Mouse (Mus musculus) liver, postnatal 0 days (tissue): ENCODE results near the gene Tldc1. TPM values are rescaled to one million over a fixed set of nuclear protein-coding genes. Genes with fewer than 3 reads are reported as not detected.

Experiments used
- ATAC-seq: fragments of 200-750 bp; cut with Nextera tagmentation; 2 replicates; pipeline ENCODE4 v1.8.0; 2017; ENCODE audit warnings: mild to moderate bottlenecking, moderate library complexity
- DNase-seq: peaks from one replicate; pipeline ENCODE4 v3.0.0-alpha.2; 2016
- H3K27ac ChIP-seq: fragments of 300-500 bp; sonication (generic); 2 replicates; pipeline ENCODE4 v1.5.1; 2014; ENCODE audit warnings: antibody characterized with exemption, moderate library complexity, mild to moderate bottlenecking, low read depth
- H3K27me3 ChIP-seq: fragments of 300-500 bp; sonication (generic); 2 replicates; pipeline ENCODE4 v1.6.1; 2014; ENCODE audit warnings: low read length, control low read depth, mixed read lengths; ENCODE audit not compliant: insufficient read depth
- H3K36me3 ChIP-seq: fragments of 300-500 bp; sonication (generic); replicated peaks from 2 replicates; pipeline ENCODE4 v1.6.1; 2014; ENCODE audit warnings: mild to moderate bottlenecking, control low read depth, low read length, moderate library complexity, mixed read lengths; ENCODE audit not compliant: insufficient read depth
- H3K4me1 ChIP-seq: fragments of 300-500 bp; sonication (generic); 2 replicates; pipeline ENCODE4 v1.6.1; 2014; ENCODE audit warnings: antibody characterized with exemption, mild to moderate bottlenecking, control low read depth; ENCODE audit not compliant: insufficient read depth
- H3K4me2 ChIP-seq: fragments of 300-500 bp; sonication (generic); 2 replicates; pipeline ENCODE4 v1.6.1; 2014; ENCODE audit warnings: low read depth, mild to moderate bottlenecking, low read length, moderate library complexity, mixed read lengths
- H3K4me3 ChIP-seq: fragments of 300-500 bp; sonication (generic); 2 replicates; pipeline ENCODE4 v1.5.1; 2014; ENCODE audit warnings: low read depth, low read length
- H3K9ac ChIP-seq: fragments of 300-500 bp; sonication (generic); replicated peaks from 2 replicates; pipeline ENCODE4 v1.6.1; 2014; ENCODE audit warnings: mild to moderate bottlenecking, moderate library complexity
- H3K9me3 ChIP-seq: fragments of 300-500 bp; sonication (generic); 2 replicates; pipeline ENCODE4 v1.6.1; 2016; ENCODE audit warnings: mild to moderate bottlenecking, control low read depth, low read length, mixed read lengths
- CTCF ChIP-seq: sonication (generic); IDR thresholded peaks from 2 replicates; pipeline ENCODE4 v1.5.1; 2016; ENCODE audit warnings: antibody characterized with exemption, low read depth
- EP300 ChIP-seq: IDR thresholded peaks from 2 replicates; pipeline ENCODE4 v1.6.1; 2016; ENCODE audit warnings: antibody characterized with exemption, low read depth, mild to moderate bottlenecking
- WGBS: fragments of 180-500 bp; shearing (Covaris S2); extraction: QIAGEN DNeasy Blood & Tissue Kit; methylation state at CpG from one replicate; pipeline ENCODE4 v1.1.7; 2014; ENCODE audit not compliant: insufficient replicate concordance; 5-methylcytosine and 5-hydroxymethylcytosine counted together
- polyA plus RNA-seq: library from polyadenylated mRNA; unstranded; fragments of >200 nt; fragmentation: Nextera tagmentation; extraction: Ambion mirVana; gene quantifications from 2 replicates; pipeline ENCODE4 v1.2.1, GENCODE M21; 2015

Tldc1 gene
- polyA plus RNA-seq, 1 experiment from 2014 or later = 4.6 TPM

DNA sequence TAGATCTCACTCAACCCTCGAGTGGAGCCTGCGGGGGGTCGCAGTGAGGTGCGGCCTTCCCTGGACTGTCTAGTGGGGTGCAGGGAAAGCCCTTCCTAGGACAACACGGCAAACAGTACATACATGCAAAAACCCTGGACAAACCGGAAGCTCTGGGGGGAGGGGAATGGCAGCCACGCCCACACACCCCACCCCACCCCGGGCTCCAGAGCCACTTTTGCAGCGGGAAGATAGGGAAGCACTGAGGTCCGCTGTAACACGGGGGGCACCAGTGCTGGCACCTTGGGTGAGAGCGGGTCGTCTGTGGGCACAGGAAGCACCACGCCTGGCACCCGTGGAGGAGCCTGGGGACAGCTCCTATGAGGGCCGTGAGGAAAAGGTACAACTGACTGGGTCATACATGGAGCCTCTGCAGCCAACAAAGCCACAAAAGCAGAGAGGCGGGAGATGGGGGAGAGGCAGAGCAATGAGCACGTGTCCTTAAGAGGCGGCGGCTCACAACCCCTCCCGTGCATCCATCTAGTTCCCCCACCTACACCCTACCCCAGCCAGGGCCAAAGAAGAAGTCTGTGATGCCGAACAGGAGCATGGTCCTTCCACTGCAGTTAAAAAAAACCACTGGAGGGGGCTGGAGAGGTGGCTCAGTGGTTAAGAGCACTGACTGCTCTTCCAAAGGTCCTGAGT is 12.3 kb downstream of the Tldc1 start:
- ATAC-seq (0 out of 2 replicates have a peak, but pooled peaks have one; percentile 20), DNase-seq (no peak)
- TF ChIP-seq EP300 (no peak), CTCF (no peak)
- Histone ChIP-seq H3K4me2 (no peak overlapping the region), H3K4me1 (peaks cover 3% of the 10 kb centered on the region; the same call in 1 of the 2 replicates), H3K36me3 (peaks cover 4% of the 10 kb centered on the region), H3K27me3 (no peaks in the 10 kb centered on the region), H3K9ac (no peak overlapping the region), H3K9me3 (no peaks in the 10 kb centered on the region), H3K4me3 (no peak overlapping the region), H3K27ac (no peak overlapping the region)
- 61% methylated on average over 22 of the region's 22 CpGs for WGBS

DNA sequence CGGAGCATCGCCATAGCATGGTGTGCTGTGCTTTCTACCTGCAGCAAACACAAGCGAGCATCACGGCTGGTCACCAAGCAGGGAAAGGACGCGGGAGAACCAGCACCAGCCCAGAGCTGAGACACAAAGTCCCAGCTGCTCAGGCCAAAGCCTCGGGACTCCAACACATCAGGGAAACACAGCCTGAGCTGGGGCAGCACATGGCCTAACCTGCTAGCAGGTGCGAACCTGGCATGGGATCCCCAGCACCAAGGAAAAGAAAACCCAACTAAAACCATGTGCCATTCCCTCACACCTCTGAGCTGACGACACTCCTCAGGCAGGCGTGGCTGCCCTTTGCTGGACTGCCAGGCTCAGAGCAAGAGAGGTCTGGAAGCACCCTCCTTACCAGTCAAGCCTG is 12.9 kb downstream of the Tldc1 start:
- Histone ChIP-seq H3K4me2 (no peak overlapping the region), H3K9ac (no peak overlapping the region), H3K9me3 (no peaks in the 10 kb centered on the region), H3K4me1 (peaks cover 3% of the 10 kb centered on the region; the same call in 1 of the 2 replicates), H3K36me3 (peaks cover 4% of the 10 kb centered on the region; the same call in 1 of the 2 replicates), H3K27ac (no peak overlapping the region), H3K27me3 (no peaks in the 10 kb centered on the region), H3K4me3 (no peak overlapping the region)
- TF ChIP-seq EP300 (no peak), CTCF (no peak)
- ATAC-seq (no peak), DNase-seq (no peak)
- WGBS = 86% methylated on average over 10 of the region's 10 CpGs

DNA sequence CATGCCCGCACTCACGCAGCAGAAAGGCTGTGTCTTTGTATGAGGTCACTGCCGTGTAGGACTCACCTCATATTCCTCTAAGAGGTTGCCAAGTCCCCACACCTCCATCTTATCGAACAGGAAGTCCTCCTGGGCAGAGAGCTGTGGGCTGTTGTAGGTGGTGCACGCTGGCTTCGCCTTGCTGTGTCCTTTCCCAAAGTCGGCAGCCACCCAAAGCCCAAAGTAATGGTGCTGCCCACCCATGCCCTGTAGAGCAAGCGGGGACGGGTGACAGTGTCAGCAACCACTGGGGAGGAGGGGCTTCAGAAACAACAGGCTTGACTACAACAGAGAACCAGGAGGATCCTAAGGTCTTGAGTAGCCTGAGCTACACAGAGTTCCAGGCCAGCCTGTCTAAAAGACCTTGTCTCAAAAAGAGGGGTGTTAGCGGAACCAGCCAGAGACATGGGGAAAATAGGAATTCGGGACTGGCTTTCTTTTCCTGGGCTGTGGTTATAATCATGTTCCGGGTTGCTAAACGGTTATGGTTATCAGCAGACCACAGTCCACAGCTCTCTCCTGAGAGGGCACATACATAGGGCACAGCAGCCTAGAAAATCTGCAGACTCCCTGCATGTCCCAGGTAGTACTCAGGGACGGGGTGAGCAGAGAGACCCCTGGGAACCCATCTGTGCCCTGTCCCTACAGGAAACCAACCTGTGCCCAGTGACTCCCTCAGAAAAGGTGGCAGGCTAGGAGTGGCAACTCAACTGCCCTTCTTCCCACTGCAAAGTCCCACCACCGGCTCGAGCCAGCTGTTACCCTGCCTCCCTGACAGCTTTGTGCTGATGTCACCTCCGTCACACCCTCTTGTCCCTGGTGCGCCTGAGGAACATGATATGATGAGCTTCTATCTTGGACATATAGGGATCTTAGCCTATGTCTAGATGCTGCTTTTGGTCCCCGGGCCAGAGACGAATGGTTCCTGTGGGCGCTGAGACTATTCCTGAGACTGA is 15.7 kb downstream of the Tldc1 start:
- Histone ChIP-seq H3K36me3 (no peaks in the 10 kb centered on the region; the same call in 1 of the 2 replicates), H3K4me2 (no peak overlapping the region), H3K9ac (no peak overlapping the region), H3K4me1 (peaks cover 3% of the 10 kb centered on the region; the same call in 1 of the 2 replicates), H3K4me3 (no peak overlapping the region), H3K27ac (no peak overlapping the region), H3K9me3 (no peaks in the 10 kb centered on the region), H3K27me3 (no peaks in the 10 kb centered on the region)
- peak; percentile 64 for ATAC-seq
- WGBS = 51% methylated on average over 21 of the region's 21 CpGs
- no peak for TF ChIP-seq CTCF
- TF ChIP-seq EP300 = no peak
- no peak for DNase-seq

DNA sequence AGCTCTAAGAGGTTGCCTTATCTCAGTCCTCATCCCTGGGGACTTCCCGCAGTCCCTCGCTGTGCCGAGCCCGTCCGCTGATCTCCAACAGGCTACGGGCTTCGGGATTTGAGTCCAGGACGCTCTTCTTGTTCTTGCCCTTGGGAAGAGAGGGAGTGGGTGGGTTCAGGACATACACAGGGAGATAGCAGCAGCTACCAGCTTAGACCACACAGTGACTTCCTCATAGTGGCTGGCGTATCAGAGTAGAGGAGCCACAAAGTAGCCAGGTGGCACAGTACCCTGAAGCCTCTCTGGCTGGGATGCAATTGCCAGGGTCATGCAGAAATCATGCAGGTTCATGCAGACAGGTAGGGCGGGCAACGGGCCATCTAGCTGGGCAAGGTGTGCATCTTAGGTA is 16.5 kb downstream of the Tldc1 start:
- H3K27me3 ChIP-seq = no peaks in the 10 kb centered on the region
- TF ChIP-seq EP300 (no peak), CTCF (no peak)
- DNase-seq (no peak), ATAC-seq (no peak)
- no peaks in the 10 kb centered on the region for H3K9me3 ChIP-seq
- peaks cover 4% of the 10 kb centered on the region for H3K4me1 ChIP-seq
- no peak overlapping the region for H3K27ac ChIP-seq
- no peak overlapping the region for H3K4me3 ChIP-seq
- H3K4me2 ChIP-seq = no peak overlapping the region
- H3K36me3 ChIP-seq = no peaks in the 10 kb centered on the region; the same call in 1 of the 2 replicates
- H3K9ac ChIP-seq = no peak overlapping the region
- WGBS = 83% methylated on average over 11 of the region's 11 CpGs

DNA sequence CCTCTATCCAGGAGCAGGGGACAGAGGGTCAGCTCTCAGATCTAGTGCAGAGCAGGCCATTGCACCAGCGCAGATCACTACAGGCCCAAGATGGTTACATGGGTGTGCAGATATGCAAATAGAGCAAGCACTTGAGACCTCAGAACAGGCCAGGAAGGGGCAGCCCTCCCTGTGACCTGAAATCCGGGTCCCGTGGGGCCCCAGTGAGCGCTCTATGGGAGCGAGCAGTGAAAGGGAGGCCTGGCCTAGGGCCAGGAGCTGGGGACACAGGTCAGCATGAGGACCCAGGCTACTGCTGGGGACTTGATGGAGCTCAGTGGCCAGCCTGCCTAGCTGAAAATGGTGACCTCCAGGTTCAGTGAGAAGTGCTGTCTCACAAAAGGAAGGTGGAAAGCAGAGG is 21.7 kb downstream of the Tldc1 start:
- 33% methylated on average over 5 of the region's 5 CpGs for whole genome bisulfite sequencing
- DNase-seq = no peak
- H3K4me1 ChIP-seq = peaks cover 31% of the 10 kb centered on the region
- H3K9me3 ChIP-seq = no peaks in the 10 kb centered on the region
- no peak overlapping the region for H3K4me3 ChIP-seq
- no peak overlapping the region for H3K4me2 ChIP-seq
- ATAC-seq = peak; percentile 26; the same call in 1 of the 2 replicates
- H3K36me3 ChIP-seq = no peaks in the 10 kb centered on the region
- TF ChIP-seq CTCF = no peak
- no peaks in the 10 kb centered on the region for H3K27me3 ChIP-seq
- no peak overlapping the region for H3K9ac ChIP-seq
- H3K27ac ChIP-seq = no peak overlapping the region

DNA sequence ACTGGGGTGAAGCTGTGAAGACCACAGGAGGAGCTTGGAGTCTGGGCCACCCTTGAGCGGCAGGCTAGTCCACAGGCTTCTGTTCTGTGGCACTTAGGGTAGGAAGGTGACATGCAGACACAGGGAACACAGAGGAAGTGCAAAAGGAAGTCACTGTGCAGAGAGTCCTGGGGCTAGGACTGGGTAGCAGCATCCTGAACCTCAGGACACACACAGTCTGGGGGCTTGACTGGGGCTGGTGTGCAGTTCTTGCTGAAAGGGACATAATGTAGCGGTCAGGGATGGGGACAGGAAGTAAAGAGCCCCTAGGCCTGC is 22.1 kb downstream of the Tldc1 start:
- peak overlapping the region; percentile 66 for H3K4me2 ChIP-seq
- ATAC-seq = no peak
- H3K9ac ChIP-seq = peak overlapping the region; percentile 30; the same call in 1 of the 2 replicates
- no peaks in the 10 kb centered on the region for H3K27me3 ChIP-seq
- WGBS = 59% methylated on average over 2 of the region's 2 CpGs
- H3K4me3 ChIP-seq = peak overlapping the region; percentile 39; the same call in 1 of the 2 replicates
- H3K4me1 ChIP-seq = peaks cover 31% of the 10 kb centered on the region
- TF ChIP-seq CTCF (no peak), EP300 (no peak)
- no peaks in the 10 kb centered on the region for H3K36me3 ChIP-seq
- no peaks in the 10 kb centered on the region for H3K9me3 ChIP-seq
- DNase-seq = no peak
- H3K27ac ChIP-seq = no peak overlapping the region
